ENCODE assay signal across 12 mouse cellular contexts in genomic region chr9:61227492-61228229, GRCm38 (mm10).
A peak's percentile ranks its signal among the peaks of the same experiment; 100 is the strongest.
DNase-seq lines count a peak whose midpoint lies in the region; ATAC-seq and TF ChIP-seq lines count a peak whose summit lies in the region.
"Had no signal": no experiment of that assay in that cellular context is flagged by ENCODE, and none has a peak within 500 bp of the region (broad histone marks: within the 10 kb centered on the region; RNA-seq: fewer than 3 reads in every experiment).

No protein-coding gene starts in this region.

- WGBS in heart, embryonic 11.5 days (ENCODE audit: insufficient replicate concordance), result 32% methylated on average over 19 of the region's 19 CpGs
- 35% methylated on average over 19 of the region's 19 CpGs for WGBS in hindbrain, embryonic 14.5 days
- 26% methylated on average over 19 of the region's 19 CpGs for WGBS in neural tube, embryonic 11.5 days
- WGBS in midbrain, embryonic 16.5 days, result 40% methylated on average over 19 of the region's 19 CpGs

- 0 out of 2 replicates have a peak, but pooled peaks have one; percentile 2 for TF ChIP-seq CTCF in layer of hippocampus, adult 2 months (conservative IDR thresholded peaks at IDR 0.05)

- no peaks in the 10 kb centered on the region for H3K36me3 ChIP-seq in heart, embryonic 11.5 days (ENCODE audit: control insufficient read depth, insufficient read depth, low read length)
- H3K36me3 ChIP-seq in hindbrain, embryonic 14.5 days (replicated peaks; ENCODE audit: control insufficient read depth, insufficient read depth), result no peaks in the 10 kb centered on the region
- no peaks in the 10 kb centered on the region for H3K36me3 ChIP-seq in neural tube, embryonic 11.5 days (ENCODE audit: control insufficient read depth, insufficient read depth, low read length)
- no peaks in the 10 kb centered on the region for H3K36me3 ChIP-seq in midbrain, embryonic 16.5 days (ENCODE audit: control insufficient read depth, insufficient read depth, low read length)
- H3K36me3 ChIP-seq: G1E; stomach, embryonic 15.5 days had no signal

- H3K9ac ChIP-seq in heart, embryonic 11.5 days (ENCODE audit: low read depth, low read length), result no peak overlapping the region
- H3K9ac ChIP-seq in hindbrain, embryonic 14.5 days, result no peak overlapping the region
- no peak overlapping the region for H3K9ac ChIP-seq in neural tube, embryonic 11.5 days (ENCODE audit: low read length)
- H3K9ac ChIP-seq in midbrain, embryonic 16.5 days (ENCODE audit: low read depth, low read length), result no peak overlapping the region
- H3K9ac ChIP-seq: stomach, embryonic 15.5 days had no signal

- ATAC-seq in heart, embryonic 11.5 days (replicated peaks; ENCODE audit: insufficient number of reproducible peaks, low FRiP score, low TSS enrichment), result peak; percentile 52; the same call in 1 of the 2 replicates
- ATAC-seq in hindbrain, embryonic 14.5 days (ENCODE audit: low FRiP score), result no peak
- no peak for ATAC-seq in neural tube, embryonic 11.5 days (ENCODE audit: insufficient read depth, low FRiP score, low TSS enrichment)
- ATAC-seq in midbrain, embryonic 16.5 days, result no peak

- H3K4me2 ChIP-seq in heart, embryonic 11.5 days, result peak overlapping the region; percentile 43
- H3K4me2 ChIP-seq in hindbrain, embryonic 14.5 days (replicated peaks), result no peak overlapping the region
- H3K4me2 ChIP-seq in neural tube, embryonic 11.5 days (ENCODE audit: low read depth), result no peak overlapping the region
- no peak overlapping the region for H3K4me2 ChIP-seq in midbrain, embryonic 16.5 days (ENCODE audit: low read length)
- H3K4me2 ChIP-seq: stomach, embryonic 15.5 days had no signal

- no peak overlapping the region for H3K4me3 ChIP-seq in heart, embryonic 11.5 days (ENCODE audit: low read depth, low read length)
- H3K4me3 ChIP-seq in layer of hippocampus, adult 2 months, result no peak overlapping the region; the same call in 1 of the 2 replicates
- H3K4me3 ChIP-seq in hindbrain, embryonic 14.5 days (replicated peaks; ENCODE audit: low read length), result no peak overlapping the region
- no peak overlapping the region for H3K4me3 ChIP-seq in neural tube, embryonic 11.5 days (ENCODE audit: low read depth, low read length)
- H3K4me3 ChIP-seq in midbrain, embryonic 16.5 days (ENCODE audit: low read depth, low read length), result no peak overlapping the region
- H3K4me3 ChIP-seq: gastrocnemius, adult 2 months; stomach, embryonic 15.5 days had no signal

- H3K27me3 ChIP-seq in heart, embryonic 11.5 days (ENCODE audit: control insufficient read depth, insufficient read depth, low read length), result peaks cover 26% of the 10 kb centered on the region
- H3K27me3 ChIP-seq in hindbrain, embryonic 14.5 days (ENCODE audit: control insufficient read depth, insufficient read depth, low read length), result peaks cover 6% of the 10 kb centered on the region; the same call in 1 of the 2 replicates
- H3K27me3 ChIP-seq in neural tube, embryonic 11.5 days (ENCODE audit: control insufficient read depth, insufficient read depth, low read length), result no peaks in the 10 kb centered on the region
- H3K27me3 ChIP-seq in midbrain, embryonic 16.5 days (ENCODE audit: control insufficient read depth, insufficient read depth, low read depth, low read length), result no peaks in the 10 kb centered on the region
- H3K27me3 ChIP-seq: stomach, embryonic 15.5 days had no signal

- 0 out of 2 replicates have a peak, but pooled peaks cover 2% of the 10 kb centered on the region for H3K9me3 ChIP-seq in heart, embryonic 11.5 days (replicated peaks; ENCODE audit: control insufficient read depth, low read length)
- H3K9me3 ChIP-seq in hindbrain, embryonic 14.5 days (ENCODE audit: control insufficient read depth, low read length), result no peaks in the 10 kb centered on the region
- no peaks in the 10 kb centered on the region for H3K9me3 ChIP-seq in neural tube, embryonic 11.5 days (ENCODE audit: control insufficient read depth, low read length)
- no peaks in the 10 kb centered on the region for H3K9me3 ChIP-seq in midbrain, embryonic 16.5 days (replicated peaks; ENCODE audit: control insufficient read depth, low read length, poor library complexity, severe bottlenecking)
- H3K9me3 ChIP-seq: G1E; stomach, embryonic 15.5 days had no signal

- no peak overlapping the region for H3K27ac ChIP-seq in heart, embryonic 11.5 days (ENCODE audit: low read depth, low read length)
- no peak overlapping the region for H3K27ac ChIP-seq in layer of hippocampus, adult 2 months
- no peak overlapping the region for H3K27ac ChIP-seq in hindbrain, embryonic 14.5 days
- H3K27ac ChIP-seq in neural tube, embryonic 11.5 days (ENCODE audit: low read depth, low read length), result no peak overlapping the region
- no peak overlapping the region for H3K27ac ChIP-seq in midbrain, embryonic 16.5 days (ENCODE audit: low read length)
- H3K27ac ChIP-seq: gastrocnemius, adult 2 months; stomach, embryonic 15.5 days had no signal

- DNase-seq in heart, adult 8-10 months (ENCODE audit: low spot score), result no peak
- DNase-seq in layer of hippocampus, adult 2 months (ENCODE audit: low spot score in 2 of 2), result no peak
- no peak for DNase-seq in layer of hippocampus, adult 9-11 months
- peak; percentile 54 for DNase-seq in hindbrain, embryonic 14.5 days (ENCODE audit: low spot score)
- peak; percentile 39 for DNase-seq in neural tube, embryonic 11.5 days (ENCODE audit: low spot score)
- DNase-seq in ovary, postnatal 14 days (ENCODE audit: low spot score), result no peak
- DNase-seq: gastrocnemius, adult 2 months; lung, adult 2 months had no signal

- H3K4me1 ChIP-seq in heart, embryonic 11.5 days (ENCODE audit: control insufficient read depth, insufficient read depth, low read length), result no peaks in the 10 kb centered on the region
- peaks cover 17% of the 10 kb centered on the region for H3K4me1 ChIP-seq in hindbrain, embryonic 14.5 days (replicated peaks; ENCODE audit: control insufficient read depth, insufficient read depth, low read length)
- H3K4me1 ChIP-seq in neural tube, embryonic 11.5 days (ENCODE audit: control insufficient read depth, insufficient read depth, low read length), result peaks cover 14% of the 10 kb centered on the region
- peaks cover 15% of the 10 kb centered on the region for H3K4me1 ChIP-seq in midbrain, embryonic 16.5 days (ENCODE audit: control insufficient read depth, insufficient read depth, low read length)
- H3K4me1 ChIP-seq: stomach, embryonic 15.5 days had no signal

Comparison
In these comparisons a context has a peak if more than half of its experiments do, and no peak if none do; other contexts are left out.
1. DNase-seq: peak in hindbrain, embryonic 14.5 days (single experiment) and neural tube, embryonic 11.5 days (single experiment); none in heart, adult 8-10 months (single experiment), layer of hippocampus, adult 2 months (0 of 2), layer of hippocampus, adult 9-11 months (single experiment) and ovary, postnatal 14 days (single experiment).